Mouse (Mus musculus): ENCODE results near the gene Zfp651. TPM values are rescaled to one million over a fixed set of nuclear protein-coding genes. Genes with fewer than 3 reads are reported as not detected.

Gene Zfp651
- polyA plus RNA-seq, 1 experiment from 2014 or later, result 6.4 TPM

DNA sequence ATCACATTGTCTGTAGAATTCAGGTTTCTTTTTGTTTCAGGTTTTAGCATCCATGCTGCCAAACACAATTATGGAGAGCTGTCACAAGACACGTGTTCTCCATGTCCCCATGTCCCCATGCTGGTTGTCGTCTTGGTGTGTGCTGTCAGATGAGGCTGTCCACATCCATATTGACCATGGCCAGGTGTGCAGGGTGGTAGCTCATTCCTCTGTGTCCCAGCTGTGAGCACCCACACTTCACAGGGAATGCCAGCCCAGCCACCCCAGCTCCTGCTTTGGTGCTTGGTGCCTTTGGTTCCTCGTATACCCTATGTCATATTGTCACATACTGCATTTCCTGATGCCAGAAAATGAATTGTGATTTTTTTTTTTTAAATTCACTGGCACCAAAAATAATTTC, 4.5 kb upstream of the Zfp651 start:
- no peak for DNase-seq (ENCODE audit: low spot score)
- Histone ChIP-seq H3K27me3 (replicated peaks; ENCODE audit: low read depth, poor library complexity, severe bottlenecking) (no peaks in the 10 kb centered on the region), H3K4me3 (no peak overlapping the region), H3K9me3 (no peaks in the 10 kb centered on the region), H3K36me3 (replicated peaks) (peaks cover 74% of the 10 kb centered on the region), H3K27ac (replicated peaks) (no peak overlapping the region), H3K4me1 (peaks cover 24% of the 10 kb centered on the region)
- 94% methylated on average over 3 of the region's 3 CpGs for WGBS

DNA sequence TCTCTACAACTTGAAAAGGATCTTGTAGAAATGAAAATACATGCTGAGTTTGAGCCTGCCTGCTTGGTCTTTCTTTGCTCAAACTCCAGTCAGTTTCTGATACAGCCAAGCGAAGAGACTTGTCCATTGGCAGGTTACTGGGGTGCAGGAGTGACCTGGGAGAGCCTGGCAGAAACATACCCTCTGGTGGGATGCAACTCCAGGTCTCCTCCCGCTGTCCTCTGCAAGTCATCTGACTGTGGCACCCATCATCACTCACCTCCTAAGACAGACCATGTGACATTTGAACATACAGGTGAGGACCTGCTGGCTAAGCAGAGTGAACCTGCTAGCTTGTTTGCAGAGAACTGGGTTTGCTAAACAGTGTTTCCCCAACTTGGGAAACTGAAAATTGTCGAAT, 2.3 kb upstream of the Zfp651 start:
- Histone ChIP-seq H3K27ac (replicated peaks) (no peak overlapping the region), H3K36me3 (replicated peaks) (peaks cover 56% of the 10 kb centered on the region), H3K9me3 (no peaks in the 10 kb centered on the region), H3K27me3 (replicated peaks; ENCODE audit: low read depth, poor library complexity, severe bottlenecking) (no peaks in the 10 kb centered on the region), H3K4me3 (no peak overlapping the region), H3K4me1 (peaks cover 42% of the 10 kb centered on the region)
- no peak for DNase-seq (ENCODE audit: low spot score)
- 85% methylated on average over 3 of the region's 3 CpGs for WGBS

DNA sequence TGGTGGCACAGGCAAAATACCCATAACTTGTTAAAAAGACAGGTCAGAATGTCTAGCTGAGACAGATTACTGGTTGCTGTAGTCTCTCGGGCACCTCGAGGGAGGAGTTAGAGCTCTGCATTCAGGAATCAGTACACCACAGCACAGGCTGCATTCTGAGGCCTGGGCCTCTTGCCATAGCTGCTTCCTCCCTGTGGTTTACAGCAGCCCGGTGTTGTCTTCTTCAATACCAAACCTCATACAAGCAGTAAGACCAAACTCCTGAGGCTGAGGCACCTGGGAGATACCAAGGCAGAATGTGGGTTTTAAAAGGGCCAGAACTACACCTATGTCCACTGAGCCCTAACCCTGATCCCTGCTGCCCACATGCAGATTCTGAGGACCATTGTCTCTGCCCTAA, 1.7 kb upstream of the Zfp651 start:
- H3K27me3 ChIP-seq (replicated peaks; ENCODE audit: low read depth, poor library complexity, severe bottlenecking), result no peaks in the 10 kb centered on the region
- peak; percentile 32 for DNase-seq (ENCODE audit: low spot score)
- peaks cover 56% of the 10 kb centered on the region for H3K36me3 ChIP-seq (replicated peaks)
- 72% methylated on average over 3 of the region's 3 CpGs for WGBS
- peak overlapping the region; percentile 35; the same call in 1 of the 2 replicates for H3K27ac ChIP-seq (replicated peaks)
- H3K9me3 ChIP-seq, result no peaks in the 10 kb centered on the region
- peak overlapping the region; percentile 82; the same call in 1 of the 2 replicates for H3K4me3 ChIP-seq
- H3K4me1 ChIP-seq, result peaks cover 48% of the 10 kb centered on the region

DNA sequence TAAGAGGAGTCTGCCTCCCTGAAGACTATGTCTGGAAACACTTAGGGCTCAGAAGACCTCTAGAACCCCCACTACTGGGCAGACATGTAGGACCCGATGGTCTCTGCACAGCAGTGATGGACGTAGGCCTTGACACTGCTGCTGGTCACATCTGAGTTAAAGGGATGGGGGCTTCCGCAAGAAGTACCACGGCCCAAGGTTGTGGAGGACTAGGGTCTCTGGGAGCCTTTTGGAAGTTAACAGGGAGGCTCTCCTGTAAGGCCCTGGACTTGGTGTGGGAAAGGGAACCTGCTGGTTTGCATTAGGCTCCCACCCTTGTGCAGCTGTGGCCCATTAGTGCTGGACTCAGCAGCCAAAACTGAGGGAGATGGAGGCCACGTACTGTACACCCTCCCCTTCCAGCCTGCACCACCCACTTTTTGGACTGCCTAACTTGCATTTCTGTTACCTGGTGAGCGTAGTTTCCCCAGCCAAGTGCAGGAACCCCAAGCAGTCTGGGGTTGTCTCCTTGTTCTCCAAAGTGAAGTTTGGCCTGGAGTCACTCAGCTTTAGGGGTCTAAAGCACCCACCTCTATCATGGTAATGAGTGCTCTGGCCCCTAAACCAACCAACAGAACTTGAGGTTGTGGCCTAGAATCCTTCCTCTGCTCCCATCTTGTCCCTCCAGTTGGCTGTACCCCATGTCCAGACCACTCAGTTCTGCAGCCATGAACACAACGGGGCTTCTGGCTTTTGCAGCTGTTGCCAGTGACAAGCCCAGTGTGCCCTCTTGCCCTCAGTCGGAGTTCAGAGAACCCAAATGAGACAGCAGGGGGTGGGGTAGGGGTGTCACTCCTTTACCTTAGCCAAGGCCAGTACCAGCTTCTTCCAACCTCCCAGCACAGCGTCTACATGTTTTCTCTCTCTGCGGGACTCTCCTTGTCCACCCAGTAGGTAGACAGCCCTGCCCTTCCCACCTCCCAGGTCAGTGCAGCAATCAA, 1.0 kb upstream of the Zfp651 start:
- peaks cover 55% of the 10 kb centered on the region for H3K4me1 ChIP-seq
- peak overlapping the region; percentile 82 for H3K4me3 ChIP-seq
- WGBS, result 42% methylated on average over 10 of the region's 10 CpGs
- no peaks in the 10 kb centered on the region for H3K9me3 ChIP-seq
- peak overlapping the region; percentile 35; the same call in 1 of the 2 replicates for H3K27ac ChIP-seq (replicated peaks)
- H3K27me3 ChIP-seq (replicated peaks; ENCODE audit: low read depth, poor library complexity, severe bottlenecking), result no peaks in the 10 kb centered on the region
- DNase-seq (ENCODE audit: low spot score), result peak; percentile 72
- peaks cover 56% of the 10 kb centered on the region for H3K36me3 ChIP-seq (replicated peaks)

DNA sequence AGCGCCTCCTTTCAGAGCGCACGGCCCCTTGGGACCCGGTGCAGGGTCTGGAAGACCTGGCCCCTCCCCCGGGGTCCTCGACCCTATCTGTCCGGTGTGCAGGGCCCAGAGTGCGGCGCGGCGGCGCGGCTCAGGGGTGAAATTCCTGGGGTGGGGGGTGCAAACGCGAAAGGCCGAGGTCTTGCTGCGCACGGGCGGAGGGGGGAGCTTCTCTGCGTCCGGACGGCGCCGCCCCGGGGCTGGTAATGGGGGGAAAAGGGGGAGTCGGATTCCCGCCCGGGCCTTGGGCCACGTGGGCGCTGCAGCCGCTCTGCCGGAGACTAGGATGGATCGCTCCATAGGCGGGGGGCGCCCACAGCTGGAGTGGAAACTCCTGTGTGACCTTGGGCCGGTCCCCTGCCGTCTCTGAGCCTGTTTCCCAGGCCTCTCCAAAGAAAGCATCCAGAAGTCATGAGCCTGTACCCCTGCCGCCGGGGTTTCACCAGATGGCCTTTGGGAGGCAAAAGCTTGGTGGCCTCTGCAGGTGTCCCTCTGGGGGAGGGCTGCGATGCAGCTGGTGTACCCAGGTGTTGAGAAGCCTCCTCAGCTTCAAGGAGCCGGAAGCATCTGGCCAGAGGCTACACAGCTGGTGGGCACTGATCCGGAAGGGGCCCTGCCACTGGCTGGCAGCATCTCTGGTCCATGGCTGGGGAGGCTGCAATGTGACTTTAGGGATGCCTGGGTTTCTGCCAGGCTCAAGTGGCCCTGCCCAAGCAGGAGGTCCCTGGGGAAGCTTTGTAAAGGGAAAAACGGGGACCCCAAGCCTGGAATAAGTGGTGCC, 1.4 kb downstream of the Zfp651 start:
- whole genome bisulfite sequencing, result 2% methylated on average over 43 of the region's 43 CpGs
- peak overlapping the region; percentile 97 for H3K27ac ChIP-seq (replicated peaks)

DNA sequence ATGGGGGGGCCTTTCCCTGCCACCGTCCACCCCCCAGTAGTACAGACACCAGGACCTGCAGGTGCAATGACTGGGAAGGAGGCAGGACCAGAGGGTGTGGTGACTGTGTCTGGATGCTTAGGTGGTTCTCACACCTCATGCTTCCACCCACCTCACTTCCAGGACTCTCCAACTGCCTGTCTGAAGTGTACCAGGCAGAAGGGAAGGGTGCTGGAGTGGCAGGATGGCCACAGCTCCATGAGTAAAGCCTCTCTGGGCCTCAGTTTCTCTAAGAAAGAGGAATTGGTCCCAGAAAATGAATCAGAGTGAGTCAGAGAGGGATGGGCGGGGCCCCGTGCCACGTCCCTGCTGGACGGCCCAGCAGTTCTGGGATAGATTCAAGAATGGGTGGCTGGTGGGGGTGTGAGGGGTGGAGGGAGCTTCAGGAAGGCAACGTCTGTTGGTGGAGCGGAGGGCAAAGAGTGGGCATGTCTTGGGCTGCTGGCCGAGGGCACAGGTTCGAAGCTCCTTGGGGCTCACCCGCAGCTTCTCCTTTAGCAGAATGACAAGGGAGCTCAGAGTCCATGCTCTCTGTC, 2.0 kb downstream of the Zfp651 start:
- Histone ChIP-seq H3K4me3 (peak overlapping the region; percentile 82), H3K36me3 (replicated peaks) (peaks cover 56% of the 10 kb centered on the region), H3K9me3 (no peaks in the 10 kb centered on the region), H3K27ac (replicated peaks) (peak overlapping the region; percentile 97), H3K27me3 (replicated peaks; ENCODE audit: low read depth, poor library complexity, severe bottlenecking) (no peaks in the 10 kb centered on the region), H3K4me1 (peaks cover 57% of the 10 kb centered on the region)
- 69% methylated on average over 10 of the region's 10 CpGs for WGBS
- DNase-seq (ENCODE audit: low spot score), result no peak

More for the DNA sequence above, 1.4 kb downstream of the Zfp651 start:
- H3K9me3 ChIP-seq, result no peaks in the 10 kb centered on the region
- peaks cover 56% of the 10 kb centered on the region for H3K36me3 ChIP-seq (replicated peaks)
- peak; percentile 93 for DNase-seq (ENCODE audit: low spot score)
- peaks cover 57% of the 10 kb centered on the region for H3K4me1 ChIP-seq
- no peaks in the 10 kb centered on the region for H3K27me3 ChIP-seq (replicated peaks; ENCODE audit: low read depth, poor library complexity, severe bottlenecking)
- peak overlapping the region; percentile 82 for H3K4me3 ChIP-seq

DNA sequence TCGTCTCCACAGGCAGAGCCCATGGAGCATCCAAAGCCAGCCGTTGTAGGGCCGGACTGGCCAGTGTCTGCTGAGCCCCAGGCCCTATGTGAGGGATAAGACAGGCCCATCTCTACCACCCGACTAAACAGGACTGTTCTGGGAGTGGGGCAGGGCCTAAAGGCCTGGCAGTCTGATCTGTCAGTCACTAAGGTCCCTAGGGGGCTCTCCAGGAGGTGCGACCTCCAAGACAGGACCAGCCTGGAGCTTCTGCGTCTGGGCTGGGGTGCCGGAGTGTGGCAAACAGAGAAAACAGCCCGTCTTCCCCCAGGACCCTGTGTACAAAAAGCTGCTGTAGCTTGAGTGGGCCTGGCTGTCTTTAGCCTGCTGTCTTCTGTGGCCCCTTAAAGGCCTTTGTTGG, 2.7 kb downstream of the Zfp651 start:
- Histone ChIP-seq H3K27me3 (replicated peaks; ENCODE audit: low read depth, poor library complexity, severe bottlenecking) (no peaks in the 10 kb centered on the region), H3K4me1 (peaks cover 57% of the 10 kb centered on the region), H3K36me3 (replicated peaks) (peaks cover 56% of the 10 kb centered on the region), H3K27ac (replicated peaks) (peak overlapping the region; percentile 97), H3K4me3 (peak overlapping the region; percentile 82; the same call in 1 of the 2 replicates), H3K9me3 (no peaks in the 10 kb centered on the region)
- no peak for DNase-seq (ENCODE audit: low spot score)
- WGBS, result 66% methylated on average over 8 of the region's 8 CpGs

DNA sequence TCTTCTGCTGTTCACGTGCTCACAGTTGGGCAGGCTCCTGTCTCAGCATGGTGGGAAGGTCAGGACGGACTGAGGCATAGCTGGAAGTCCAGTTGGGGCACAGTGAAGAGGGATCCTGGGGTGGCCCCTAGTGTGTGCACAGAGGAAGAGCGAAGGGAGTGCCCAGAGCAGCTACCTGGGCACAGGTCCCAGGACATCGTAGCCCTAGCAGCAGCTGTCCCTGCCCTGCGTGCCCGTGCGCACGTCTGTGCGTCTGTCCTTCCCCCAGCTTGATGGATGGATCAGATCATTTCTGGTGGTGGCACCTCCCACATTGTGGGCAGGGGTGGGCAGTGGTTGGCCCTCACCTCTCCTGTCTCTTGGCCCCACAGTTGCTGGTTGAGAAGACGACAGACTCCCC, 3.1 kb downstream of the Zfp651 start:
- H3K36me3 ChIP-seq (replicated peaks), result peaks cover 58% of the 10 kb centered on the region
- WGBS, result 90% methylated on average over 10 of the region's 10 CpGs
- 0 out of 2 replicates have a peak overlapping the region, but pooled peaks have one; percentile 97 for H3K27ac ChIP-seq (replicated peaks)

DNA sequence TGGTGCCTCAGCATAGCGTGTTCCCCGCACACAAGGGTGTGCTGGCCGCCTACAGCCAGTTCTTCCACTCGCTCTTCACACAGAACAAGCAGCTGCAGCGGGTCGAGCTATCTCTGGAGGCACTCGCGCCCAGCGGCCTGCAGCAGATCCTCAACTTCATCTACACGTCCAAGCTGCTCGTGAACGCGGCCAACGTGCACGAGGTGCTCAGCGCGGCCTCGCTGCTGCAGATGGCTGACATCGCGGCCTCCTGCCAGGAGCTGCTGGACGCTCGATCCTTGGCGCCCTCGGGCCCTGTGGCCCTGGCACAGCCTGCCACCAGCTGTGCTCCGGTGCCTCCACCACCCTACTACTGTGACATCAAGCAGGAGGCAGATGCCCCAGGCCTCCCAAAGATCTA, 3.6 kb downstream of the Zfp651 start:
- 93% methylated on average over 25 of the region's 25 CpGs for WGBS
- Histone ChIP-seq H3K9me3 (no peaks in the 10 kb centered on the region), H3K27me3 (replicated peaks; ENCODE audit: low read depth, poor library complexity, severe bottlenecking) (no peaks in the 10 kb centered on the region), H3K4me3 (no peak overlapping the region), H3K36me3 (replicated peaks) (peaks cover 63% of the 10 kb centered on the region), H3K4me1 (peaks cover 52% of the 10 kb centered on the region), H3K27ac (replicated peaks) (0 out of 2 replicates have a peak overlapping the region, but pooled peaks have one; percentile 24)
- no peak for DNase-seq (ENCODE audit: low spot score)

More for the DNA sequence above, 3.1 kb downstream of the Zfp651 start:
- DNase-seq (ENCODE audit: low spot score), result no peak
- H3K9me3 ChIP-seq, result no peaks in the 10 kb centered on the region
- H3K4me1 ChIP-seq, result peaks cover 57% of the 10 kb centered on the region
- 0 out of 2 replicates have a peak overlapping the region, but pooled peaks have one; percentile 82 for H3K4me3 ChIP-seq
- H3K27me3 ChIP-seq (replicated peaks; ENCODE audit: low read depth, poor library complexity, severe bottlenecking), result no peaks in the 10 kb centered on the region

DNA sequence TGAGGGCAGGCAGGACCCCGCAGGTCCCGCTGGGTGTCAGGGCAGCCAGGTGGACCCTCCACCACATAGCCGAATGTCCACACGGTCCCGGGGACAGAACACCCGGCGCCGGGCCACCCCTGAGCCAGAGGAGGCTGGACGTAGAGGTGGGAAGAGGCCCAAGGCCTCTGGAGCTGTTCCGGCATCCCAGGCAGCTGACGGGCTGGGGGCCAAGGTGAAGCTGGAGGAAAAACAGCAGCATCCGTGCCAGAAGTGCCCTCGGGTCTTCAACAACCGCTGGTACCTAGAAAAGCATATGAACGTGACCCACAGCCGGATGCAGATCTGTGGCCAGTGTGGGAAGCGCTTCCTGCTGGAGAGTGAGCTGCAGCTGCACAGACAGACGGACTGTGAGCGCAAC, 4.6 kb downstream of the Zfp651 start:
- Histone ChIP-seq H3K9me3 (no peaks in the 10 kb centered on the region), H3K4me3 (no peak overlapping the region), H3K36me3 (replicated peaks) (peaks cover 72% of the 10 kb centered on the region), H3K27me3 (replicated peaks; ENCODE audit: low read depth, poor library complexity, severe bottlenecking) (no peaks in the 10 kb centered on the region), H3K4me1 (peaks cover 45% of the 10 kb centered on the region), H3K27ac (replicated peaks) (no peak overlapping the region)
- no peak for DNase-seq (ENCODE audit: low spot score)
- WGBS, result 87% methylated on average over 19 of the region's 19 CpGs

DNA sequence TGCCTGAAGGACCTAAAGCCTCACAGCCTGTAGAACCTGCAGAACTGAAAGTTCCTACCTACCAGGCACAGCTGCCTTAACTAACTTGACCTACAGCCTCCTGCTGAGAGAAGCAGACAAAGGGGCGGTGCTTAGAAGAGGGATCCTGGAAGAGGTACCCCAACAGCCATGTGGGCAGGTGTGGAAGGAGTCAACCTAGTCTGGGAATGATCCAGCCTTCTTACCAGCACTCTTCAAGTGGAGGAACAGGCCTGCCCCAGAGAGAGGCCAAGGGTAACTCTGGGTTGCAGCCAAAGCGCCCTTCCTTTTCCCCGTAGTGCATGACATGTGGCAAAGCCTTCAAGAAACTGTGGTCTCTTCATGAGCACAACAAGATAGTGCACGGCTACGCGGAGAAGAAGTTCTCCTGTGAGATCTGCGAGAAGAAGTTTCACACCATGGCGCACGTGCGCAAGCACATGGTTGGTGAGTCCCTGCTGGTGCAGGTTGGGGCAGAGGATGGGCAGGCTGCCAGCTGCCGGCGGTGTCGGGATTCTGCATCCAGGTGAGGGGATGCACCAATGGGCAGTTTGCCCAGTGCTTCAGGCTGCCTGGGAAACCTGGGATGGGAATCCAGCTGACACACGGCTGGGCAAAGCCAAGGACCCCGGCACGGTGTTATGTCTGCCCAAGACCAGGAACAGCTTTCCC, 6.2 kb downstream of the Zfp651 start:
- WGBS, result 96% methylated on average over 16 of the region's 16 CpGs
- peaks cover 76% of the 10 kb centered on the region for H3K36me3 ChIP-seq (replicated peaks)
- DNase-seq (ENCODE audit: low spot score), result no peak

More for the DNA sequence above, 6.2 kb downstream of the Zfp651 start:
- H3K4me3 ChIP-seq, result no peak overlapping the region
- peaks cover 33% of the 10 kb centered on the region for H3K4me1 ChIP-seq
- H3K27me3 ChIP-seq (replicated peaks; ENCODE audit: low read depth, poor library complexity, severe bottlenecking), result no peaks in the 10 kb centered on the region
- no peaks in the 10 kb centered on the region for H3K9me3 ChIP-seq
- H3K27ac ChIP-seq (replicated peaks), result 0 out of 2 replicates have a peak overlapping the region, but pooled peaks have one; percentile 3

All from embryonic facial prominence, embryonic 10.5 days (tissue).